Mouse (Mus musculus): Measurements from ENCODE around the gene Crp. TPM values are rescaled to one million over a fixed set of nuclear protein-coding genes. Genes with fewer than 3 reads are reported as not detected.

The Crp gene
- total RNA-seq, 4 experiments from 2014 or later, result 0.16 to 0.28 TPM; not detected in 2

GRCm38 (mm10) chr1:172711962-172712361 lies 14.1 kb downstream of the Crp start:
- no peak for DNase-seq

GRCm38 (mm10) chr1:172751241-172751640 lies 53.4 kb downstream of the Crp start:
- no peak for DNase-seq

- no peak for DNase-seq
Measured at GRCm38 (mm10) chr1:172755151-172755550, 57.3 kb downstream of the Crp start.

GRCm38 (mm10) chr1:172759525-172759924 lies 61.7 kb downstream of the Crp start:
- DNase-seq, result no peak

- DNase-seq, result no peak
Measured at GRCm38 (mm10) chr1:172779195-172779594, 81.3 kb downstream of the Crp start.

GRCm38 (mm10) chr1:172785322-172785721 lies 87.5 kb downstream of the Crp start:
- no peak for DNase-seq

GRCm38 (mm10) chr1:172785886-172786285 lies 88.0 kb downstream of the Crp start:
- no peak for DNase-seq

- no peak for DNase-seq
Measured at GRCm38 (mm10) chr1:172828975-172829374, 131.1 kb downstream of the Crp start.

GRCm38 (mm10) chr1:172847044-172847761 lies 149.3 kb downstream of the Crp start:
- no peak for DNase-seq

- no peak for DNase-seq
Measured at GRCm38 (mm10) chr1:172848171-172848570, 150.3 kb downstream of the Crp start.

GRCm38 (mm10) chr1:172875265-172875664 lies 177.4 kb downstream of the Crp start:
- no peak for DNase-seq

GRCm38 (mm10) chr1:172876675-172877074 lies 178.8 kb downstream of the Crp start:
- no peak for DNase-seq

Other genes with a start within 250 kb of the Crp start
- 10 to 100 TPM in 1 of 4 experiments, 1 to 10 TPM in 3; 5.2 to 11.3 (median 6.2) TPM for gene Slamf9, start 222.7 kb upstream of the Crp start, total RNA-seq (2022)
- 1 to 10 TPM; 1.5 to 6.6 (median 3.6) TPM for gene Igsf9, start 216.3 kb upstream of the Crp start, total RNA-seq (2022)
- 10 to 100 TPM; 68.5 to 90.2 (median 77.9) TPM for gene Tagln2, start 198.0 kb upstream of the Crp start, total RNA-seq (2022)
- gene Cfap45, start 177.3 kb upstream of the Crp start, total RNA-seq (2022), result under 1 TPM; 0.17 to 0.62 (median 0.36) TPM
- 1 to 10 TPM in 1 of 4 experiments, under 1 TPM in 2, not detected in 1; 0.38 to 1.1 (median 0.43) TPM for gene Vsig8, start 142.1 kb upstream of the Crp start, total RNA-seq (2022)
- 1 to 10 TPM in 1 of 4 experiments, under 1 TPM in 3; 0.17 to 1.1 (median 0.89) TPM for gene Slamf8, start 107.5 kb upstream of the Crp start, total RNA-seq (2022)
- gene Fcrl6, start 95.5 kb upstream of the Crp start, total RNA-seq (2022), result not detected
- gene Dusp23, start 65.1 kb upstream of the Crp start, total RNA-seq (2022), result 1 to 10 TPM; 4.4 to 9.5 (median 4.8) TPM
- not detected for gene Apcs, start 197.0 kb downstream of the Crp start, total RNA-seq (2022)